In genomic region chr15:78927788-78928457, GRCm38 (mm10) we compare ENCODE assay signal across 8 mouse cellular contexts. TPM values are rescaled to one million over a fixed set of nuclear protein-coding genes. Genes with fewer than 3 reads are reported as not detected.
DNase-seq lines count a peak whose midpoint lies in the region; ATAC-seq lines count a peak whose summit lies in the region.

No protein-coding gene starts in this region.

- peak; percentile 81 to 86 for DNase-seq in B cell, adult 2 months
- DNase-seq in adrenal gland, adult (ENCODE audit: inconsistent age in 2 of 2, low spot score in 1 of 2) = peak; percentile 86 to 90
- peak; percentile 68 to 69 for DNase-seq in heart, postnatal 36 days
- DNase-seq in left cerebral cortex, postnatal 25 days (ENCODE audit: low spot score in 2 of 2) = peak; percentile 45 to 78
- peak; percentile 61 for DNase-seq in right cerebral cortex, postnatal 14 days
- peak; percentile 81 to 83 for DNase-seq in urinary bladder, postnatal 4 days (ENCODE audit: low spot score in 2 of 2)

- H3K9ac ChIP-seq in forebrain, embryonic 13.5 days = peak overlapping the region; percentile 45

- peak; percentile 54; the same call in 1 of the 2 replicates for ATAC-seq in forebrain, embryonic 13.5 days
- peak; percentile 24; the same call in 1 of the 2 replicates for ATAC-seq in megakaryocyte-erythroid progenitor cell, adult 5-6 weeks (replicated peaks; ENCODE audit: low FRiP score, low TSS enrichment, poor library complexity, severe bottlenecking)

- peak overlapping the region; percentile 64 for H3K4me2 ChIP-seq in forebrain, embryonic 13.5 days

- peaks cover 11% of the 10 kb centered on the region for H3K27me3 ChIP-seq in forebrain, embryonic 13.5 days

- intact Hi-C loops in heart, postnatal 36 days (cut with DNase I) = no loop called here
- intact Hi-C loops in left cerebral cortex, postnatal 25 days (cut with DNase I) = no loop called here

- 2% methylated on average over 24 of the region's 35 CpGs for WGBS in forebrain, embryonic 13.5 days

- no peaks in the 10 kb centered on the region for H3K36me3 ChIP-seq in forebrain, embryonic 13.5 days (ENCODE audit: poor library complexity, severe bottlenecking)

- H3K9me3 ChIP-seq in forebrain, embryonic 13.5 days (replicated peaks) = no peaks in the 10 kb centered on the region

- H3K27ac ChIP-seq in forebrain, embryonic 13.5 days = no peak overlapping the region

- peaks cover 32% of the 10 kb centered on the region for H3K4me1 ChIP-seq in forebrain, embryonic 13.5 days

- peak overlapping the region; percentile 30 for H3K4me3 ChIP-seq in forebrain, embryonic 13.5 days

RNA-seq across cellular contexts. Expression of gene Lgals1, which starts 1.4 kb away (rescaled TPM):
- 91.7 and 110 TPM in 2 replicates for polyA plus RNA-seq in forebrain, embryonic 13.5 days (2015; fragmentation: Nextera tagmentation; extraction: Ambion mirVana)
- total RNA-seq in heart, postnatal 36 days (2021) = 100 to 1,000 TPM; 180 to 208 TPM
- total RNA-seq in left cerebral cortex, postnatal 25 days (2021) = 10 to 100 TPM; 19.6 to 21.3 TPM
- 54.9 and 83.9 TPM in 2 replicates for total RNA-seq in megakaryocyte-erythroid progenitor cell, adult 5-6 weeks (2014; fragmentation: Nextera tagmentation)
- total RNA-seq in megakaryocyte-erythroid progenitor cell, adult 5-6 weeks (2017) = 91.1 and 98.2 TPM in 2 replicates

RNA-seq across cellular contexts. Expression of gene Nol12, which starts 6.8 kb away (rescaled TPM):
- polyA plus RNA-seq in forebrain, embryonic 13.5 days (2015; fragmentation: Nextera tagmentation; extraction: Ambion mirVana) = 50.3 and 59.3 TPM in 2 replicates
- total RNA-seq in heart, postnatal 36 days (2021) = 10 to 100 TPM; 14.2 to 16.2 TPM
- total RNA-seq in left cerebral cortex, postnatal 25 days (2021) = 10 to 100 TPM; 37.7 to 37.9 TPM
- total RNA-seq in megakaryocyte-erythroid progenitor cell, adult 5-6 weeks (2014; fragmentation: Nextera tagmentation) = 52.3 and 56.7 TPM in 2 replicates
- total RNA-seq in megakaryocyte-erythroid progenitor cell, adult 5-6 weeks (2017) = 15.3 and 31.6 TPM in 2 replicates

RNA-seq across cellular contexts. Expression of gene Pdxp, which starts 14.2 kb away (rescaled TPM):
- 54.4 and 55.5 TPM in 2 replicates for polyA plus RNA-seq in forebrain, embryonic 13.5 days (2015; fragmentation: Nextera tagmentation; extraction: Ambion mirVana)
- total RNA-seq in heart, postnatal 36 days (2021) = under 1 TPM; 0.60 to 0.78 TPM
- 100 to 1,000 TPM; 165 to 180 TPM for total RNA-seq in left cerebral cortex, postnatal 25 days (2021)
- 12.7 and 22.5 TPM in 2 replicates for total RNA-seq in megakaryocyte-erythroid progenitor cell, adult 5-6 weeks (2014; fragmentation: Nextera tagmentation)
- 6.6 and 6.9 TPM in 2 replicates for total RNA-seq in megakaryocyte-erythroid progenitor cell, adult 5-6 weeks (2017)

RNA-seq across cellular contexts. Expression of gene Triobp, which starts 19.6 kb away (rescaled TPM):
- polyA plus RNA-seq in forebrain, embryonic 13.5 days (2015; fragmentation: Nextera tagmentation; extraction: Ambion mirVana) = 35.6 and 39.2 TPM in 2 replicates
- total RNA-seq in heart, postnatal 36 days (2021) = 10 to 100 TPM; 36.7 to 40.3 TPM
- total RNA-seq in left cerebral cortex, postnatal 25 days (2021) = 10 to 100 TPM; 16.4 to 16.8 TPM
- total RNA-seq in megakaryocyte-erythroid progenitor cell, adult 5-6 weeks (2014; fragmentation: Nextera tagmentation) = 29.1 and 33.9 TPM in 2 replicates
- total RNA-seq in megakaryocyte-erythroid progenitor cell, adult 5-6 weeks (2017) = 11.2 and 12.5 TPM in 2 replicates

RNA-seq across cellular contexts. Expression of gene Sh3bp1, which starts 28.4 kb away (rescaled TPM):
- 3.7 and 5.4 TPM in 2 replicates for polyA plus RNA-seq in forebrain, embryonic 13.5 days (2015; fragmentation: Nextera tagmentation; extraction: Ambion mirVana)
- total RNA-seq in heart, postnatal 36 days (2021) = 1 to 10 TPM; 5.8 to 6.5 TPM
- total RNA-seq in left cerebral cortex, postnatal 25 days (2021) = 10 to 100 TPM; 20.4 to 24.3 TPM
- total RNA-seq in megakaryocyte-erythroid progenitor cell, adult 5-6 weeks (2014; fragmentation: Nextera tagmentation) = 31.8 and 53.7 TPM in 2 replicates
- total RNA-seq in megakaryocyte-erythroid progenitor cell, adult 5-6 weeks (2017) = 11.4 and 11.6 TPM in 2 replicates

Comparison
In these comparisons a context has a peak if more than half of its experiments do, and no peak if none do; other contexts are left out.
1. RNA of gene Pdxp, which starts 14.2 kb away (total RNA-seq): 165 to 180 TPM in left cerebral cortex, postnatal 25 days; 6.6 to 22.5 TPM in megakaryocyte-erythroid progenitor cell, adult 5-6 weeks and 0.60 to 0.78 TPM in heart, postnatal 36 days; every median in the first group is over 4 times any median in the second.
2. Peak in every context shown above with its lines, with median percentiles within 50 percentile points of each other: DNase-seq.